Mouse (Mus musculus): ENCODE measurements around the gene Cdh13. TPM values are rescaled to one million over a fixed set of nuclear protein-coding genes. Genes with fewer than 3 reads are reported as not detected.
A peak's percentile ranks its signal among the peaks of the same experiment; 100 is the strongest.

Cdh13 gene
- polyA plus RNA-seq, 1 experiment: 9.4 TPM

DNA sequence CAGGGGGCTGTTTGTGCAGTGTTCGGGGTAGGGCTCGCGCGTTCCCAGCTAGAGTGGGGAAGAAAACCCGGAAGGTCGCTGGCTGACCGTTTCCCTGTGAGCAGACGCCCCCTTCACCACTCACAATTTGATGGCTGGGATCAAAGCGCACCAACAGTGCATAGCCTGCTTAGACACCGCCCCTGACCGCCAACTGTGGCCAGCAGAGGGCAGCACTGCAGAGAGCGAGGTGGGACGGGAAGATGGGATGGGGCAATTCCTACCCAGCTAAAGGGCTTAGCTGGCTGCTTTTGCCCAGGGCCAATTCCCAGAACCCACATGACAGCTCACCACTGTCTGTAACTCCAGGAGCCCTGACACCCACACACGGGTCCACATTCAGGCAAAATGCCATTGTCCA lies 1075.3 kb downstream of the Cdh13 start:
- no peaks in the 10 kb centered on the region for H3K79me2 ChIP-seq (ENCODE audit: control insufficient read depth, insufficient read depth)
- H3ac ChIP-seq (ENCODE audit: control insufficient read depth, insufficient read length, low read depth): no peak overlapping the region
- peaks cover 12% of the 10 kb centered on the region for H3K27me3 ChIP-seq (ENCODE audit: control insufficient read depth, insufficient read depth, insufficient read length)
- TF ChIP-seq CTCF (IDR thresholded peaks at IDR 0.05; ENCODE audit: control insufficient read depth, insufficient read depth, insufficient read length): peak; percentile 91
- no peak for TF ChIP-seq MYOG (IDR thresholded peaks at IDR 0.05; ENCODE audit: control insufficient read depth, extremely low read depth, insufficient read length)
- no peaks in the 10 kb centered on the region for H3K36me3 ChIP-seq (ENCODE audit: control insufficient read depth, insufficient read depth)
- no peaks in the 10 kb centered on the region for H3K79me3 ChIP-seq (ENCODE audit: low read depth)
- H3K4me3 ChIP-seq (ENCODE audit: insufficient read depth, poor library complexity, severe bottlenecking): no peak overlapping the region

DNA sequence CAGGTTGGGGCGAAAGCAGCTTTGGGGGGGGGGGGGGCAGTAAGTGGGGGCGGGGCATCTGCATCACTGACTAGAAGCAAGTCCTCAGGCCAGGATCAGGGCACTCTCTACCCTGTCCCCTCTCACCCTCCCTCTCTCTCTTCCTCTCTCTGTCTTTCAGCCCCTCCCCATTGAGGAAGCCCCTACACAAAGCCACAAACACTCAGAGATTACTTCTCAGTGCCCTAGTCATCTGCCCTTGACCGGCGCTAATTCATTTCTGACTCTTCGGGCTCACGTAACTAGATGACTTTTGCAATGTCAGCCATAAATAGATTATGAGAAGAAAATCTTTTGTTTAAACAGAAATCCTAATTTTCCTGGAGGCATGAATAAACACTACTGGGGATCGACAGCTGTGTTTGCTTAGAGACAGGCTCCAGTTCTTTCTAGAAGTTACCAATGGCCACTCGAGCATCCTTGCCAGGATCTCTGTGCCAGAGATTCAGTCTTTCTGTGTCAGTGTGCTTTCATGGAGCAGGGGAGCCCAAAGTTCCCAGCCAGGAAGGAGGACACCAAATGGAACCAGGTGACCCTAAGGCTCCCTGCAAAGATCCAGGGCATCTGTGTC lies 1077.3 kb downstream of the Cdh13 start:
- Histone ChIP-seq H3K36me3 (ENCODE audit: control insufficient read depth, insufficient read depth) (no peaks in the 10 kb centered on the region), H3K27me3 (ENCODE audit: control insufficient read depth, insufficient read depth, insufficient read length) (peaks cover 24% of the 10 kb centered on the region), H3K4me3 (ENCODE audit: insufficient read depth, poor library complexity, severe bottlenecking) (no peak overlapping the region), H3K79me2 (ENCODE audit: control insufficient read depth, insufficient read depth) (no peaks in the 10 kb centered on the region), H3K79me3 (ENCODE audit: low read depth) (no peaks in the 10 kb centered on the region), H3ac (ENCODE audit: control insufficient read depth, insufficient read length, low read depth) (no peak overlapping the region)
- TF ChIP-seq CTCF (IDR thresholded peaks at IDR 0.05; ENCODE audit: control insufficient read depth, insufficient read depth, insufficient read length) (no peak), MYOG (IDR thresholded peaks at IDR 0.05; ENCODE audit: control insufficient read depth, extremely low read depth, insufficient read length) (no peak), MYOD1 (IDR thresholded peaks at IDR 0.05; ENCODE audit: control insufficient read depth, insufficient read length, low read depth) (no peak), USF1 (IDR thresholded peaks at IDR 0.05; ENCODE audit: low read depth) (no peak), MAX (IDR thresholded peaks at IDR 0.05) (no peak), FOSL1 (IDR thresholded peaks at IDR 0.05; ENCODE audit: insufficient read depth, low read length, poor library complexity, severe bottlenecking) (no peak), CEBPB (IDR thresholded peaks at IDR 0.05; ENCODE audit: low read depth) (no peak)
